Mouse (Mus musculus) spleen, postnatal 10 days (tissue): ENCODE results near the gene Mfsd2a.

Experiments
- DNase-seq, 2 experiments: peaks; one replicate each; pipeline ENCODE4 v3.0.0; 2021 to 2022; ENCODE audit warnings: low spot score in 2 of 2

Gene Mfsd2a

DNA sequence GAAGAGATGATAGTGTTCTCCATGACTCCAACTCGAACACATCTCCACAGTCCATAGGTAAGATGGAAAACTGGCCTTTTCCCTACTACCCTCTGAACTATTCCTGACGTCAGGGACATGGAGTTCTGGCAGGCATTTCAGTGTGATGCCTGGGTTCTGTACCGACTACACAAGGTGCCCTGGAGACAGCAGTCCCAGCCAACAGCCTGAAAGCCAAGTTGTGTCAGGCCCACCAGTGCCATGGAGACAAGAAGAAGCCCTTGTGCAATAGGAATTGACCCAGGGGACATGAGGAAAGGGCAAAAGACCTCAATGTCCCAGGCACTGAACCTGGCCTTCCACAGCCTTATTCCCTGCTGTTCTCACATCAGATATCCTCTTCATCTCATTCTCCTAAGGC is 18.8 kb upstream of the Mfsd2a start:
- DNase-seq = no peak

DNA sequence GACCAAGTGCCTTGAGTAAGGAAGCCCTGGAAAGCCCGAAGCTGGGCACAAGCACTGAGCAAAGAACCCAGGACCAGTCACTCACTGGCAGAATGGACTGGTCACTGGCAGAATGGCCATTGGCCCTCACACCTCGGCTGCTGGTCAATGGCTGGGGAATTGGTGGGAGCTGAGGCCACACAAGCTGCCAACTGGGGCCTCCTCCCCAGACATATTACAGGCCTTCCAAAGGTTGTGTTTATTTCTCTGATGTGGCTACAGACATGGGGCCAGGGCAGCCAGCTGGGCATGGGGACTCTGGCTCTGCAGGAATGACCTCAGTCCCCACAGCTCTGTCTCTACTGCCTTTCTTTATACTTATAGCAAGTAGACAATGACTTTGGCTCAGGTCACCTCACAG is 17.9 kb upstream of the Mfsd2a start:
- DNase-seq = no peak

DNA sequence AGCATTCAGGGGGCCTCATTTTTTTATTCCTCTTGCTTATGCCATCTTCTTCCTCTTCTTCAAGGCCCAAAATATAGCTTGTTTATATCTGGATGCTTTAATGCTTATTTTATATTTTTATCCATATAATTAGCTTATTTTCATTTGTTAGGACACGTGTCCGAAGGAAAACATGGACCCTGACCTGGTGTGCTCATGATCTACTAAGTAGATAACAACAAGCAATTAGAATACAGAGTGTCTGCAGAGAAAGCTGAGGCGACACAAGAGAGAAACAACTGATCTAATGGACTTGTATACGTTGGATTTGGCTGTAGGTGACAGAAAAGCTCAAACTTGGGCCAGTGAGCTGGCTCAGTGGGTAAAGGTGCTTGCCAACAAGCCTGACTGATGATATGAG is 15.9 kb upstream of the Mfsd2a start:
- DNase-seq = no peak

DNA sequence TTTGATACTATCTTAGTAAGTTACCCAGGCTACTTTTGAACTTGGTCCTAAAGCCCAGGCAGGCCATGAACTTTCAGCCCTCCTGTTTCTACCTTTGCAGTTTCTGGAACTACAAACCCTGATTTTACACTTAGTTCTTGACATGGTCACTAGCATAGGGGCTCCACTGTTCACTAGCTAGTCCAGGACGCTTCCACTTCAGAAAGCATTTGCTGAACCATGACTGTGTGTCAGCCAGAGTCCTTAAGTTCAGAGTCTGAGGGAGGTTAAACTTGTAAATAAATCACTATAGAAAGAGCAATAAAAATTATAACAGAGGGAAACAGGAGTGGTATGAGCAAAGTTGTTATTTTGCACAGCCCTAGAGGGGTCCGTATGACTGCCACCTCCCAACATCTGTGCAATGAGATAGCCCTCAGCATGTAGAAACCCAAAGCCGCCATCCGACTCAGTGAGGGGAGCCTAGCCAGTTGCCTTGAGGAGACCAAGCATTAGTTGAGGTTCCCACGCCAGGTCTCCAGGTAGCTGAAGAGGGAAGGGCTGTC is 14.1 kb upstream of the Mfsd2a start:
- DNase-seq = no peak

DNA sequence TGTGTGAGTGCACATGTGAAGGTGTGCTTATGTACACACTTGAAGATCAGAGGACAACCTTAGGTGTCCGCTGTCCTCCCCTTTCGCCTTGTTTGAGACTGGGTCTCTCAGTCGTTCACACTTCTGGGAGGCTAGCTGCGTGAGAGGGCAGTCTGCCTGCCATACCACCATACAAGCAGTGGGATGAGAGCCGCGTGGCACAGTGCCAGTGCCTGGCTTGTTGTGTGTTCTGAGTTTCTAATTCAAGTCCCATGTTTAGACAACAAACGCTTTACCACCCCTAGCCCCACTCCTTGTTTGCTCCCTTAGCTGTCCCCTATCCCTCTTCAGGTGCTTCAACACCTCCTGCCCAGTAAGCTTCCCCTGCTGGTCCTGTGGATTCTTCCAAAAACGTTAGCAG is 11.1 kb upstream of the Mfsd2a start:
- no peak for DNase-seq

DNA sequence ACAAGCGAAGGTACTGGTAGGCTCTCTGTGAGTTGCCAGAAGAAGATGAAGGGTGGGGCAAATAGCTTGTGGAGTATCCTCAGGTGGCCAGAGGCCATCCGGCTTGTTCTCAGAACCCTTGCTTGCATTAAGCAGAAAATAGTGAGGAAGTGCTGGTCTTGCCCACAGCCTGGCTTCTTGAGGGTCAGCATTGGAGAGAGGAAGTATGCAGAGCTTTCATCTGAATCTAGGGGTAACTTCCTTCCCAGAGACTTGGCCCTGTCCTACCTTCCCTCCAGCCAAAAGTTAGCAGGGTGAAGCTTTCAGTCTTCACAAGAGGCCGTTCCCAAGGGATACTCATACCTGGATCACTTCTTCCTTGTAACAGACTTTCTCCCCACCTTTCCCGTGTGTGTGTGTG is 10.7 kb upstream of the Mfsd2a start:
- DNase-seq = no peak

DNA sequence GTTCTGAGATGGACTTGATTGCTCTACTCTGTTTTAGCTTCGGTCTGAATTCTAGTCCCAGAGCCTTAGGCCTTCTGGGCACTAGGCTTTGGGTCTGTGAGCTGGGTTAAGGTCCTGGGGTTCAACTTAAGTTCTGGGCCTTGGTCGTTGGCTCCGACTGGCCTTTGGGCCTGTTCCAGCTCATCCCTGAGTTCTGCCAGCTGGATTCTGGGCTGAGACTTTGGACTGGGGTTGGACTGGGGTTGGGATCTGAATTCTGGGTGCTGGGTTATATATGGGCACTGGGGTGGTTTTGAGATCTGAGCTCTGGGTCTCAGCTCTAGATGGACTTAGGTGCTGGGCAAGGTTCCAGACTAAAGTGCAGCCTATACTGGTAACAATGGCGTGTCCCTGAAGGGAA is 10.2 kb upstream of the Mfsd2a start:
- DNase-seq = no peak

DNA sequence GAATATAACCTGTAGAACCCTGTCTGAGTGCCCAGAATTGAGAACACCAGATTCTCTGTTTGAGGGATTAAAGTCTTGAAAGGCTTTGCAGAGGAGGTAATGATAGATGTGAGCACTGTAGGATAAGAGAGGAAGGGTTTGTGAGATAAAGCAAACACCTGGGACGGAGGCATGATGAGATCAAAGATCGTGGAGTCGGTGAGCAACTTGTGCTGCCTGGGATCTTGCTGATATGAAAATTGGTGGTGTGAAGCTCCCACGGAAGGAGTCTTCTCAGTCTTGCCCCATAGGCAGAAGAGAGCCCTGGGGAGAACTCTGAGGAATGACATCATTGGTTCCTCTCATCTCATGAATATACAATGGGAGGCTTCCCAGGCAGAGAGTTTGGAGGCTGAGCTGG is 7.1 kb upstream of the Mfsd2a start:
- DNase-seq = no peak

DNA sequence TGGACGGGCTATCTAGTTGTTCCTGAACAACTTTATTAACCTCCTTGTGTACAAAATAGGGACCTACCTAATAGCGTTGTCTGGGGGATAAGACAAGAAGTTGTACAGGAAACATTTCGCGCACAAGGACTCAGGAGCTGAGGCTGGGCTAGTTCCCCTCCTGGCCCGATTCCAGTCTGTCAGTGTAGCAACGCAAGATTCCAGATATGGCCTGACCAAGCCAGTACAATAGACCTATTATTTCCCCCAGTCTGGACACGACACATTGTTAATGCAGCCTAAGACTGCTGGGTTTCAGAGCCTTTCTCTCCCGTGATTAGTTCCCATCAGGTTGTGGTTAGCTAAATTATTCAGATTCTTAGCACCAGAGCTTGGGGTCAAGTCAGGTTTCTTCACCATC is 1.8 kb upstream of the Mfsd2a start:
- DNase-seq = no peak

DNA sequence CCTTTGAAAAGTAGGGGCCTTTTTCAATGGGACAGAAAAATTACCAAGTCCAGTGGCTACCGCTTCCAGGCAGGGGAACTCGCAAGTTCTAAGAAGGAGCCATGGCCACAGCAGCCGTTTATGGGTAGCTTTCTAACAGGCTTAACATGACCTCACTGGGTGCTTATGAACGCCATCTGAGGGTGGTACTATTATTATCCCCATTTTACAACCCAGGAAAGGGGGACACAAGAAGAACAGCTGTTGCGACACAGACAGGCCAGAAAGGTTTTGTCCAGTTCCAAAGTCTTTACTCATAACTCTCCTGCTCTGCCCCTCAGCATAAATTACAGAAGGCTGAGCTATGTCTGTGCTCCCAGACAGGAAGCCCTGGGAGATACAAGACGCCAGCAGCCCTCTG is 601 bp upstream of the Mfsd2a start:
- no peak for DNase-seq

DNA sequence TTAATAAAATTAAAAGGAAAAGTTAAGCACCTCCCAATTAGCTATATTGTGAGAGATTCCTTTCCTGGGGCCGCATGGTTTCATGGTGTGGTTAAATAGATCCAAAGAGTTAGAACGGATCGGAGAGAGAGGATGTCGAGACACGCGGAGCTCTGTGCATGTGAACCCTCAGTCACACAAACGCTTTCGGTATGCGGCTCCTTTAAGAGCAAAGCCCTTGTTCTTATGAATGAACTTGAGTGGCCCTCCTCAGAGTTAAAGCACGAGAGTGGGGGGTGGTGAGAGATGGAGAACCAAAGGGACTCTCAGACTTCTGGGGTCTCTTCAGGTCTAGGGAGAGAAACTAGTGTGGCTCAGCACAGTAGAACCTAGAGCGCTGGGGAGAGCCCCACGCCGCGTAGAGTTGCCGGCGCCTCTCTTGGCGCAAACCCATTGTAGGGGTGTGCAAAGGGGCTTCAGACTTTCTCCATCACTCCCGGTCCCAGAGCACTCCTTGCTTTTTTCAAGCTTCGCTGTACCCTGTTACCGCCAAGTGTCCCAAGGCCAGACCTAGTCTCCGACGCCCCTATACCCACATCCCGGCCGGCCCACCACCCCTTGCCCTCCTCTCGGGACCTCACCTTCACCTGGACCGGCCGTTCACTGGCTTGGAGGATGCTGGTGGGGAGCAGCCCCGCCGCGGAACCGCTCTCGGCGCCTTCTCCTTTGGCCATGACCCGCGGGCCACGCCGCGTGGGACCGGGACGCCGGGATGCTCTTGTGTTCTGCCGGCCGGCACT is 478 bp downstream of the Mfsd2a start:
- DNase-seq = no peak

DNA sequence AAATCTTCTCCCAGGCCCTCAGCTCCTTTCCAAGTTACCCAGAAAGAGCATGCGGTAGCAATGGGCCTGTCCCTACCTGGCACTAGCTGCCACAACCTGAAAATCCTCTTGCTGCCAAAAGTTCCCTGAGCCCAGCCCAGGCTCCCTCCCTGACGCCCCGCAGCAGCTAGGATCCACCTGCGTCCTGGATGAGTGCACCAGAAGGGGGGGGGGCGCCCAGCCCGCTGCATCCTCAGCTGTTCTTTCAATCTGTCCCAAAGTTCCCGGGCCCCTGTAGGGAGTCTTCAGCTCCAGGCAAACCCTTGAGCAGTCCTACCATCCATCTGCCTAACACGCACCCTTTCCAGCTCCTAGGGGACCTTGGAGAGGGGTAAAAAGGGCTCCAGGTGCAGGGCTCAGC is 1.2 kb downstream of the Mfsd2a start:
- DNase-seq = no peak

DNA sequence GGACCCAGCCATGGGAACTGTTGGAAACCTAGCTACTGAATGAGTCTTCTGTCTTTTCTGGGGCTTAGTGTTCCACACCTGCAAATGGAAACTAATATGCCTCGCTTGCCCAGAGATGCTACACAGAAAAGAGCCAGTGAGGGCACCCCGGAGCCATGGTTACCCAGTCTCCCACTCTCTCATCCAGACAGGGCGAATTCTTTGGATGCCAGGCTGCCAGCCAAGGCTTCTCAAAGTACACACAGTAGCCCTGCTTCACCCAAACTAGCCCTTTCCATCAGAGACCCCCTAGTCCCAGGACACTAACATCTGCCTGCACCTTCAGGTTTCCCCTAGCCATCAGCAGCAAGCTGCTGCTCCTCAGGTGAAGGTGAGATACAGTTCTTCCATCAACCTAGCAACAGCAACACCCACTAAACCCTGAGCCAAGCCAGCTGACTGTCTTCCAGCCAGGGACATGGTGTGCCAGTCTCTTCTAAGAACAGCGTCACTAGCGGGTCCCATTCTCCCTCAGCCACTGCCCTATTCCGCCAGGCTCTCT is 2.4 kb downstream of the Mfsd2a start:
- DNase-seq = no peak

DNA sequence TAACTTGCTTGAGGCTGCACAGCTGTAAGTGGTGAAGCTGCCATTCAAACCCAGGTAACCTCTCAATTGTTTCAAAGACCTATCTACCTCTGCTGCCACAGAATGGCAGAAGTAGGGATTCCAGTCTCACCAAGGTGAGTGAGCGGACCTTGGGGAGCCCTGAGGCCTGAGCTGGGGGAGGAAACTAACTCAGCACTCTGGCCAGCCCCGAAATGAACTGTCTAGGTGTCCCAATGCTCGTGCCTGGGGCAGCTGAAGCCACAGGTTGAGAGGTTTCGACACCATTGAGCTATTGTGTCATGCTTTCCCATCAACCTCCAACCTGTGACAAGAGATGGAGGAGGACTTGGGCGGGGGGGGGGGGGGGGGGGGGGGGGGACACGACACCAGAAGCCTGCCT is 4.7 kb downstream of the Mfsd2a start:
- no peak for DNase-seq

DNA sequence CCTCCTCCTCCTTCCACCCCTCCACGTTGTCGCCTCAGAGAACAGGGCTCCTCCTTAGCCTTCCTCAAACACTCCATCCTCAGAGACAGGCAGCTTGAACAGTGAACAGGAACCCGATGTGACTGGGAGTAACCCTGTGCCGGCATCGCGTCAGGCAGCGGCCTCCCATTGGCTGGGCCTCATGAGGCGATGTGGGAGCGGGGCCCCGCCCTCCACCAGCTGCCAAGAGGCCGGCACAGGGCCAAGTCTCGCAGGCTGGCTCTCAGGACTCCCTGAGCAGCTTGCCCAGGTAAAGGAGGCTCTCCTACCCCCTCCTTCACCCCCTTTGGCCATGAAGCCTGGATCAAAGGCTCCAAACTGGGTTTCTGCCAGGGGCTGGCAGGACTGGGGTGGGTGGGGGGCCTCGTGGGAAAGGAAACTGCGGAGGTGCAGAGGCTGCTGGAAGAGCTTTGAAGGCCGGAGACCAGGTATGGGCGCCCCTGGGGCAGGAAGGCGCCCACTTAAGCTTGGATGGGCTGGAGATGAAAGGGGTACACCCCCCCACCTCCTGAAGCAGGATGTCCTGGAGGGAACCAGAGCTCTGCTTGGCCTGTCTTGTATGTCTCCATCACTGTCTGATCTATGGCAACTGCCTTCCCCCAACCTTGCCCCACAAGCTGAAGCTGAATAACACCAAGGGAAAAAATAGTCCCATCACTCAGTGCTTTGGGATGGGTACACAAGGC is 5.4 kb downstream of the Mfsd2a start:
- DNase-seq = peak; percentile 45 to 84

DNA sequence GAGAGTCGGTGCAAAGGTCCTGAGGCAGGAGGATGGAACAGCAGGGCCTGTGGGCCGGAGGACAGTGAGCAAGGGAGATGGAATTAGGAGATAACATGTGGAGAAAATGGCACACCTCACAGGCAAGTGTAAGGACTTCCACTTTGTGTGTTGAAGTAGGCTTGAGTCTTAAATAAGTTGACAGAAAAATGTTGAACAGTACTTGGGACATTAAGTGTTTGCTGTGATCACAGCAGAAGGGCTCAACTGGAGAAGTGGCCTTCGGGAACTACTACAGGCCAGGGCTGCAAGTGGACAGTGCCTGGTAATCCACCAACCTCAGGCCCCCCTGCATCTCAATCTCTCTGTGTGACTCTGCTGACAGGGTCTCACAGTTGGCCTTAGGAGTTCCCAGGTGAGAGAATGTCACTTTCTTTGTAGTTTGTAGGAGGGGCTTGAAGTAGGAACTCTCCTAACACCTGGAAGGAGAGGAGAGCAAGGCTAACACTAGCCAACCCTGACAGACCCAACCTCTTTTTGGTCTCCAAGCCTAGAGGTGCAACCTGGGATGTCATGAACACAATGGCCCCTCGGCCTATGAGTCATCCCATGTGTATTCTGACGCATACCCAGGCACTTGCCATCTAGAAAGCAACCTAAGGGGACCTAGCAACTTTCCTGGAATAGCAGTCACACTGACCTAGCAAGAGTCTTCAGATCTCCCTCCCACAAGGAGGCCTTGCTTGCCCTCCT is 6.1 kb downstream of the Mfsd2a start:
- no peak for DNase-seq

DNA sequence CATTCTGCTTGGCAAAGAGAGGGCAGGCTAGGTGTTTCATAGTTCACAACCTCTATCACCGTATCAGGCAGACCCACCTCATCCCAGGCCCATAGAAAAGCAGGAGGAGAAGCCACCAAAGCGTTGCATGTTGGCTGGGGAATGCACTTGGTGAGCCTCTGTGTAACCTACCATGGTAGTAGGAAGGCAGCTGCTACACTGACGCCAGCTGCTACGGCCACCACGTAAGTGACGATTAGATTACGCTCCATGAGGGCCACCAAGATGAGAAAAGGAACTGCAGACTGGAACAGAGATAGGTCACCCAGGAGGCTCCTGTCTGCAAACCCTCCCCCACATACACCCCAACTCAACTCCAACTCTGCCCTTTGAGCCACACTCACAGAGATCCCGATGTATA is 11.9 kb downstream of the Mfsd2a start:
- no peak for DNase-seq

DNA sequence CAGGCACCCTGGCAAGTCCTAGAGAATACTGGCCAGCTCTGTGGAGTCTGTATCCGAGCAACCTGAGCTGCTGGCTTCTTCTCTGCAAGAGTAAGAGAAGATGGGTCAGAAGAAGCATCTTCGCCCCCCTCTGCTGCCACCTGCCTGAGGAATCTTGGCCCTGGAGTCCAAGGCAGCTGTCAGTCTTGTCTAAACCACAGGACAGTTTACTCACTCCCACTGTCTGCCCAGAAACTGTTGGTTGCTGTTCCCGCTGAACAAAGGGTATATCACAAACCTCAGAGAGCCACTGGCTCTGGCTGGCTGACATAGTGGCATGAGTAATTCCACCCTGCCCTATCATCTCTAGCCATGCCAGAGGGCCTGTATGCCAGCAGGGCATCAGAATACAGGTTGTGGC is 13.8 kb downstream of the Mfsd2a start:
- no peak for DNase-seq

DNA sequence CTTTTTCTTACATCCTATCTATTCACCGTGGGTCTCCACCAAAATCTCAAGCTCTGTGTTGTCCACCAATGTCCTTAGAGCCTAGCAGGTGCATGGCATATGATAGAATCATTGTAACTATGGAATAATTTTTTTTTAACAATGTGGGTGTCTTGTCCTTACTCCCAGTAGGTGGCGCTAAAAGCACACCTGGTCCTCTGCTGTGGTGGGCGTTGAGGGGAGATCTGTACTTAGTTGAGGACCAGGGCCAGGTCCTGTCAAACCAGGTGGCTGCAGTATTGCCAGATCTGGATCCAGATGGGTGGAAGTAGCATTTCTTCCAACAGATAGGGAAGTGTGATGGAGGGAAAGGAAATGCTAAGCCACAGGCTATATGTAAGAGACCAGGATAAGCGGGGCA is 16.6 kb downstream of the Mfsd2a start:
- peak in 1 of 2 experiments; percentile 33 for DNase-seq

DNA sequence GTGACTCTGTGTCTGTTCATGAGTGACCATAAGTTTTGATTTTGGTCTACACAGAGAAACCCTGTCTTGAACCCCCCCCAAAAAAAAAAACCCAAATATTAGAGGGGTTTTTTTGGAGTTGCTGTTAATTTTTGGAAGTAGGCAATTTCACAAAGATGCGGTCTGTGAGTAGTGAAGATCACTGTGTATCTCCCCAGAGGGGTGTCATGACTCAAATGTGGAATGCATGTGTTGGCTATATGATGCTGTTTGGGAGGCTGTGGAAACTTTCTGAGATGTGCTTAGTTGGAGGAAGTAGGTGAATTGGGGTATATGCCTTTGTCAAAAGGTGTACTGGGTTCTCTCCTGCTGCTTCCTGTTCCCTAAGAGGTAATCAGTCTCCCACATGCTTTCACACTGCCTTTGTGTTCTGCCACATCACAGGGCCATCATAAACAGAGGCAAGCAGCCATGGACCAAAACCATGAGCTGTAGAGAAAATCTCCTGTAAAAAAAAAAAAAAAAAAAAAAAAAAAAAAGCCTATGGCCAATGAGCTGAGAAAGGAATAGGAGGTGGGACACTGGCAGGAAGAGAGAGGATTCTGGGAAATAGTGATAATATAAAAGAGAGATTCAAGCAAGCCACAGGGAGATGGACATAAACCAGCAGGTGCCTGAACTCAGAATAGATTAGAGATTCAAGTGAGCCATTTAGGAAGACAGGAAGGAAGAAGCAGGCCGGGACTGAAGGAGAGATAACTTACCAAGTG is 21.8 kb downstream of the Mfsd2a start:
- DNase-seq = no peak

DNA sequence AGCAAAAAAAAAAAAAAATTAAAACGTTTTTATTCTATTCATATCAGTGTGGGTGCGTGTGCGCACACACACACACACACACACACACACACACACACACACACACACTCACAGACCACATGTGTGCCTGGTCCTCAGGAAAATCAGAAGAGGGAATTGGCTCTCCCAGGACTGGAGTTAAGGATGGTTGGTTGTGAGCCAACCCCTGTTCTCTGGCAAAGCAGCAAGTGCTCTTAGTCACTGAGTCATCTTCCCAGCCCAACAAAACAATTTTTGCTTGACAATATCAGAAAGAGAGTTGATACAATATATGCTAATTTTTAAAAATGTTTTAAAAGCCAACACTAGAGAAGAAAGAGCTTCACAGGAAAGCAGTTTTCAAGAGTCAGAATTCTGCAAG is 23.5 kb downstream of the Mfsd2a start:
- no peak for DNase-seq
